Mouse (Mus musculus): ENCODE measurements around the gene E130309D02Rik. TPM values are rescaled to one million over a fixed set of nuclear protein-coding genes. Genes with fewer than 3 reads are reported as not detected.

The E130309D02Rik gene
- polyA plus RNA-seq (2017; shearing (Covaris generic)) = 58.8 TPM

DNA sequence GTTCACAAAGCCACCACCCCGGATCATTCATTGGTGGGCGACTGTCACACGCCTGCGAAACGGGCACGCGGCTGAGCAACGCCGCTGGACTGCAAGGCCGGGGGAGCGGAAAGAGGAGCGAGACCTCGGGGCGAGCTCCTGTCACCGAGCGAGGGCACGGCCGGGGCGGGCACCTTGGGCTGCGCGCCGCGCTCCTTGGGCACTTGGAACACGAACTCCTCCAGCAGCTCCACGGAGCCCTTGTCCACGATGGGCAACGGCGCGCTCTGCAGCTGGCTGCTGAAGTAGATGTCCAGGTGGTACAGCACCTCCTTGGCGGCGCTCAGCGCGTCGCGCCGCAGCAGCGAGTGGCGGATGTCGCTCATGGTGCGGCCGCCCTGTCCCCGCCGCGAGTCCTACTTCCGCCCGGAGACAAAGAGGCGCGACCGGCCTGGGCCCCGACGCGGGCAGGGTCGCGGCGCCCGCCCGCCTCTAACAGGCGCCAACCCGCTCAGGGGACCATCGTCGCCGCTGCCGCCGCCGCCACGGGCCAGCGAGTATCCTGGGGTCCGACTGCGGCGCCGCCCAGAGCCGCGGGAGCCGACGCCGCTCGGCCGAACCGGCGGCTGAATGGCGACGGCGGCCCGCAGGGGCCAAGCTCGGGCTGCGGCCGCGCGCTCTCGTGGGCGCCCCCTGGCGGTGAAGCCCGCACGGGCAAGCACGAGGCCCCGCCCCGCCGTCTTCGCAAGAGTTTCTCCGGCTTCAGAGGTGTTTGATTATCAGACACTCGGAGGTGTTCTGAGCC, at the start of gene E130309D02Rik:
E130309D02Rik (minus strand) TSS at position 631 of the 784 bp plus-strand sequence.

DNA sequence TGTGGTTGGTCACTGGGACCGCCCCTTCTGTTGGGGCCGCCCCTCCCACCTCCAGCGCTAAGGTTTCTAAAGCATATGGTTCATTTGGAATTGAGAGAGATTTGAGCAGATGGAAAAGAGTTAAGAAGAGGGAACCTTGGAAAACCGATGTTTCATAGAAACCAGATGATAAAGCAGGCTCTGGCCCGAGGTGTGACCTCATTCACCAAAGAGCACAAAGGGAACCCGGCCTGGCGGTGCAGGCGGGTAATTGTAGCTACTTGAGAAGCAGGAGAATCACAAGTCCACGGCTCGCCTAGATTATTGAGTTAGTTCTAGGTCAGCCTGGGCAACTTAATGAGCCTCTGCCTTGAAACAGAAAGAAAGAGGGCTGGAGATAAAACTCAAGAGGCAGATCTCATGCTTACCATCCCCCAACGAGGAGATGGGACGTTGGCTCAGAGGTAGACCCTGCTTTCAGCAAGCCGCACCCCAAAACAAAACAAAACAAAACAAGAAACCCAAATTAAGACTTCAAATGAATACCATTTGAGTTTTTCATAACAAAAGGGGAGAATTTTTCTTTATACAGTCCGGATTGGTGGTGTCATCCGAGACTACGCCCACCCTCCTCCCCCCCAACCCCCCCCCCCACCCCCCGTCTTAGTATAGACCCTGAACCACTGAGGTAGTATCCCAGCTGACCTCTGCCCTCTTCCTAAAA, 41.7 kb upstream of the E130309D02Rik start, which contains the start of gene Grid2ip:
Grid2ip (plus strand) TSS at position 653 of the 703 bp plus-strand sequence.

DNA sequence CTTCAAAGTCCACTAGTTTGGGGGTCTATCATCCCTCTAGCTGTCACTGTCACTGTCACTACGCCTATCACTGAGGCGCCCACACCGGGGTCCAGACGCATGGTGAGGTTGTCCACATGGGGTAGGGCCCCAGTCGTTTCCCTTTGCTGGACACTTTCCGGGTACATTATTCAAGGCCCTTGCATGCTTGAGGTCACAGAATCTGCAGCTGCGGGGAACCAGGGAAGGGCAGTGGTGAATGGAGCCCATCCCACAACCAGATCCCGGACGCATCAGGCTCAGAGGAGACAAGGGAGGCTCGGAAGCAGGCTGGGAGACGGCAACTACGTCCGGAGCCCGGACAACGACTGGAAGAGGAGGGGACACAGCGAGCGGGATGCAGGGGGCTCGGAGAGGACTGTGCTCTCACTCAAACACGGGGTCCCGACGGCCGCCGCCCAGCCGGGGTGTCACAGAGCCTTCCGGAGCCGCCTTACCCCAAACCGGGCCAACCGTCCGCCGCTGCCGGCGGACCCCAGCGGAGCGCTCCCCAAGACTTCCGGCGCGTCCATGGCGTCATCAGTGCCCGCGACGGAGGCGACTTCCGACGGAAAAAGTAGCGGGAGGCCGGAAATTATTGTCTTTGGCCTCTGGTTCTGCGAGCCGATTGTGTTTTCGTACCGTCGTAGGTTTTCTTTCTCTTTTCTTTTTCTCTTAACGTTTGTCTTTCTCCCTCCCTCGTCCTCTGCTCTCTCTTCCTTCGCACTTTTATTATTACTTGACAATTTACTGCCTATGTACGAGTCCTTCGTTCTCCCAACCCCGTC, 13.7 kb upstream of the E130309D02Rik start, which contains the start of gene Zdhhc4:
Zdhhc4 (minus strand) TSS at position 567 of the 806 bp plus-strand sequence.

GRCm38 (mm10) chr5:143293404-143293803, 21.8 kb downstream of the E130309D02Rik start, which contains the start of gene Zfp853:
Gene Zfp853 (minus strand): TSS chr5:143293623.

GRCm38 (mm10) chr5:143269363-143270150, 45.6 kb downstream of the E130309D02Rik start, which contains the start of gene Zfp316:
Gene Zfp316 (minus strand): TSS chr5:143270022.

Other genes starting within 250 kb of the E130309D02Rik start
- gene Rnf216, start 202.4 kb downstream of the E130309D02Rik start, polyA plus RNA-seq (2017; shearing (Covaris generic)) = 18.7 TPM
- gene Olfr718-ps1, start 167.8 kb downstream of the E130309D02Rik start, polyA plus RNA-seq (2017; shearing (Covaris generic)) = 0.07 TPM
- 16.2 TPM for gene Rbak, start 134.6 kb downstream of the E130309D02Rik start, polyA plus RNA-seq (2017; shearing (Covaris generic))
- gene Spdye4b, start 134.3 kb downstream of the E130309D02Rik start, polyA plus RNA-seq (2017; shearing (Covaris generic)) = not detected
- gene Spdye4a, start 88.5 kb downstream of the E130309D02Rik start, polyA plus RNA-seq (2017; shearing (Covaris generic)) = not detected
- 32.9 TPM for gene Zfp12, start 80.2 kb downstream of the E130309D02Rik start, polyA plus RNA-seq (2017; shearing (Covaris generic))
- gene Zfp316, start 45.3 kb downstream of the E130309D02Rik start, polyA plus RNA-seq (2017; shearing (Covaris generic)) = 0.81 TPM
- gene Zfp853, start 21.7 kb downstream of the E130309D02Rik start, polyA plus RNA-seq (2017; shearing (Covaris generic)) = not detected
- gene Zdhhc4, start 13.9 kb upstream of the E130309D02Rik start, polyA plus RNA-seq (2017; shearing (Covaris generic)) = 71.7 TPM
- not detected for gene Grid2ip, start 42.0 kb upstream of the E130309D02Rik start, polyA plus RNA-seq (2017; shearing (Covaris generic))
- gene Kdelr2, start 88.5 kb upstream of the E130309D02Rik start, polyA plus RNA-seq (2017; shearing (Covaris generic)) = 25.6 TPM
- gene Daglb, start 149.2 kb upstream of the E130309D02Rik start, polyA plus RNA-seq (2017; shearing (Covaris generic)) = 6.0 TPM
- 597 TPM for gene Rac1, start 212.7 kb upstream of the E130309D02Rik start, polyA plus RNA-seq (2017; shearing (Covaris generic))

Measured in naive thymus-derived CD4-positive, alpha-beta T cell, adult 5 months (primary cell).